Mouse (Mus musculus) yolk sac, embryonic 10.5 days (tissue): ENCODE results near the gene Cd2ap.
A peak's percentile ranks its signal among the peaks of the same experiment; 100 is the strongest.

ENCODE experiments used
- DNase-seq: peaks from one replicate; pipeline ENCODE4 v3.0.0-alpha.2; 2017; ENCODE audit warnings: low spot score

The Cd2ap gene

DNA sequence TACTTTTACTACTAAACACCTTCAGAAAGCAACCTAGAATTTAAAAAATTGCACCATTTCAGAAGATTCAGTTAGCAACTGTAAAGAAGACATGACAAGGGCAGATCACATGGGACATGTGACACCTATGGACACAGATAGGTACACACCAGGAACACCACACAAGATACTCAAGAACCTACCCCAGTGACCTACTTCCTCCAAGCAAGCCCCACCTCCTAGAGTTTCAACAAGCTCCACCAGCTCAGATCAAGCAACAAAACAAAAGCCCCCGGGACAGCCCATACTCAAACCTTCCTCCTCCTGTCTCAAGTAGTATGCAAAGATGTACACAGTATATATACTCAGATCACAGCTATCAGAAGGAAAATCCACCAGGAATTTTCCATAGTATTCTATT lies 16.1 kb downstream of the Cd2ap start:
- no peak for DNase-seq

DNA sequence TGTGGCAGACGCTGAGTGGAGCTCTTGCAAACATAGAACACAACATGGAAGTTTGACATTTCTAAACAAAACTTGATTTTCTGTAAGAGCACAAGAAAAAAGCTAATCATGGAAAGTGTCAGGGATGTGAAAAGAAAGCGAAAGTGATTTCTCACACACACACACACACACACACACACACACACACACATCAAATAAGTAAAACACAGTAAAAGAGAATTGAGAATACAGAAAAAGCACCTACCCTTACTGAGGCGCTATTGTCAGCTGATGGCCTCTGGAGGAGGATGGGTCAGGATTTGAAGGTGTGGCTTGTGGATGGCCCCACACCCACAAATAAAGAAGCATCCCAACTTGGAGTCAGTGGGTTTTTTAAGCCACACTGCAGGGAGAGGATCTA lies 19.0 kb downstream of the Cd2ap start:
- DNase-seq = no peak

DNA sequence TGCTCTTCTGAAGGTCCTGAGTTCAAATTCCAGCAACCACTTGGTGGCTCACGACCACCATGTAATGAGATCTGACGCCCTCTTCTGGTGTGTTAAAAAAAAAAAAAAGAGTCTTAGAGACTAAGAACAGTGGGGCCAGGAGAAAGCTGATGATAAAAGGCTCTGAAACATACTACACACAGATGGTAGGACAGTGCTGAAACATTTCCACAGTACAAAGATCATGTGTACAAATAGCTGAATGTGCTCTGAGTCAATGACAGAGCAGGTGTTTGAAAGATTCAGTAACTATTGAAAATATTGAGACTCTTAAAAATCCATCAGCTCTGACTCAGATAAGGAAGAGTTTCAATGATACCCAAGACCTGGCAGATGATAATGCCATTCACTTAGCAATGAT lies 29.4 kb downstream of the Cd2ap start:
- no peak for DNase-seq

DNA sequence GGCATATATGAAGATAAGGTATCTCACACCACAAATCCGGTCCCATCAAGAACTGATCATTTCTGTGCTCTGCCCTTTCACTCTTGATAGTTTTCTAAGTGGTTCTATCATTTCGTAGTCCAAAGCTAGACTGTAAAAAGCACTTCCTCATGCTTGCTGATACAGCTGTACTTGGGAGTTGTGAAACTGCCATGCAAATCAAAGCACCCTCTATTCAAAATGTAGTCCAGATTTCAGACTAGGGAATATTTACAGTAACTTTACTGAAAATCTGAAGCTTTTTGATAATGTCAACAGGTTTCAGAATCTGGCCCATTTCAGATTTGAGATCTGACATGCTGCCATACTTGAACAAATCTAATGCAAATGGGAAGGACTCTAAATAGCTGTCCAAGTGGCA lies 39.3 kb downstream of the Cd2ap start:
- no peak for DNase-seq

DNA sequence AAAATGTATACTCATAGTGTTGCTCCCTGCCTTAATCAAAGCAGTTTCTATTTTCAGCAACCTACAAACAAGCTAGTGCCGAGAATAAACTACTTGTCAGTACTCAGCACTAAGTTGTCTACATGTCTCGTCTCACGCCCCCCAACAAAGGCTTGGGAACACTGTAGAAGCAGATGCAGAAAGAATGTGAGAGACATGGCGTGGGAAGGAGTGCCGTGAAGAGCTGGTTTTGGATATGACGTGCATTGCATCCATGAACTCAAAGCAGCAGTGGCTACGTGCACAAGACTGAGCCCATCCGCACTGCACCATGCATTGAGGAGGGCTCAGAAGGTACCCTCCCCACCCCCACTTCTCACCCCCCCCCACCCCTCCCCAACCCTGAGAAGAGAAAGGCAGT lies 53.7 kb downstream of the Cd2ap start:
- no peak for DNase-seq

DNA sequence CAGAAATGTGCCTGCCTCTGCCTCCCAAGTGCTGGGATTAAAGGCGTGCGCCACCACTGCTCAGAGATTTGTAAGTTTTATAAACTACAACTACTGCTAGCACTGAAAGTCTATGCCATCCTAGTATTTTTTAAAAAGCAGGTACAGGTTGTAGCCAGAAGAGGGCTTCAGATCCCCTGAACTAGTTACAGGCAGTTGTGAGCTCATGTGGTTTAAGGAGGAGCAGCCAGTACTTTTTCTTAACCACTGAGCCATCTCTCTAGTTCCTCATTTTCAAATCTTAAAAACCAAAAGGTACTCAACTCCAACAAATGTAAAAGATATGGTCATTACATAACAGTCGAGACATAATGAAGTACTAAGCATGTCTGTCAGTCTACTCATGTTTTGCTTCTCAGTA lies 61.1 kb downstream of the Cd2ap start:
- no peak for DNase-seq

DNA sequence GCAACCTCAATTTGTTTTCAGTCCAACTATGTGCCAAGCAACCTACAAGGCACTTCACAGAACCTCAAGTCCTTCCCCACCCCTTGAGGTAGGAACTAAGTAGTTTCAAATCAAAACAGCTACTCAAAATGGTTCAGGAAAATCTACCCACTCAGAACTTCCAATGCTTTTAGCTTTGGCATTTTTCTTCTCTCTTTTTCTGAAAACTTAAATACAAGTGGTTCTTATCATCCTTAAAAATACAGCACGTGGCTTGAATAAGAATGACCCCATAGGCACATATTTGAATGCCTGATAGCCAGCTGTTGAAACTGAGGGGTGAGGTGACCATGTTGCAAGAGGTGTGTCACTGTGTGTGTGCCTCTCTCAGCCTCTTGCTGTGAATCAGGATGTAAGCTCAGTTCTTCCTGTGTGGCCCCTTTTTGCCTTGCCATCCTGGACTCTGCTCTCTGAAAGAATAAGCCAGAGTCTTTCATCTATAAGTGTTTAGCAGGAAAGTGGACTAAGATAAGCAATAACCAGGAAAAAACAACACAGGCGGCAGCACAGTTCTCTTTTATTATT lies 84.0 kb downstream of the Cd2ap start:
- DNase-seq = no peak

DNA sequence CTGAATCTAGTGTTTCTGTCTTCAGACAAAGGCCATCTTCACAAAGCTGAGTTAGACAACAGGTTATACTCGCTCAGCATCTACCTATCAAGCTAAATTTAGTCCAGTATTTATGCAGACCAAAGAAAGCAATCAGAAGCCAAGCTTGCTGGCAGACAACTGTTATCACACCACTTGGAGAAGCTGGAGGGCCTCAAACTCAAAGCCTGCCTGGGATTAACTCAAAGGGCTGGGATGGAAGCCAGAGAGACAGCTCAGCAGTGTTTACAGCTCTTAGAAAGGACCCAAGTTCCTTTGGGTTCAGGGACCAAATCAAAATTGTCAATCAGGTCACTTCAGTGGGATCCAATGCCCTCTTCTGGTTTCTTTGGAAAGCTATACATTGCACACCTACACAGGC lies 85.7 kb downstream of the Cd2ap start:
- DNase-seq = no peak

DNA sequence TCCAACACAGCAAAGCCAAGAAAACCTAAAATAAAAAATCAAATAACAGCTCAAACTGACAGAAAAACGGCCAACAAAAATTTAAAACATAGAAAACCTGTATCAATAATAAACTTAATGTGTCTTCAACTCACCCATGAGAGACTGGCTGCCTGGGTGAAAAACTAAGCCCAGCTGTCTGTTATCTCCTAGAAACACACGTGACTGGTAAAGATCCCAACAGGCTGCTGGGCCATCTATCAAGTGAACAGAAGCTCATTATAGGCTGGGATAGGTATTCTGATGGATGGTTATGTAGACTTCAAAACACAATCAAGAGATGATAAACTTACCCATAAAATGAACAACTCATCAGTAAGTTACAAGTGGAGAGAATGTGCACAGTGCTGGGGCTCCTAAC lies 86.7 kb downstream of the Cd2ap start:
- DNase-seq = no peak

DNA sequence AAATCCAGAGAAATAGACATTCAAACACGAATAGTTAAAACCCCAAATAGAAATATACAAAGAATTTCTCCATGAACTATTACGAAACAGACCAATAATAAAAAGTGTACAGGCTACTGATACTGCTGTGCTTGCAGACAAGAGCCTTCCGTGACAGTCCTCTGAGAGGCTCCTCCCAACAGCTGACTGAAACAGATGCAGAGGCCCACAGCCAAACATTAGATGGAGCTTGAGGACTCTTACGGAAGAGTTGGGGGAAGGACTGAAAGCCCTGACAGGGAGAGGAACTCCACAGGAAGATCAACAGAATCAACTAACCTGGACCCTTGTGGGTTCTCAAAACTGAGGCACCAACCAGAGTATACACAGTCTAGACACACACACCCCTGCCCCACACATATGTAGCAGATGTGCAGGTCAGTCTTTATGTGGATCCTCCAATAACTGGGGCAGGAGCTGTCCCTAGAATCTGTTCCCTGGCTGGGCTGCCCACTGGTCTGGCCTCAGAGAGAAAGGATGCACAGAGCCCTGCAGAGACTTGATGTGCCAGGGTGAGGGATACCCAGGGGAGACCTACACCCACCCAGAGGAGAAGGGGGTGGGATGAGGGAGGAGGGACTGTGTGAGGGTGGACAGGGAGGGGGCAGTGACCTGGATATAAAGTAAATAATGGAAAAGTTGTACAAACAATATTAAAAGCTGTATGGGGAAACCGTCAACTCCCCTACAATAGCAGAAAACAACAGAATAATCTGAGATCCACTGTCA lies 87.6 kb downstream of the Cd2ap start:
- no peak for DNase-seq

DNA sequence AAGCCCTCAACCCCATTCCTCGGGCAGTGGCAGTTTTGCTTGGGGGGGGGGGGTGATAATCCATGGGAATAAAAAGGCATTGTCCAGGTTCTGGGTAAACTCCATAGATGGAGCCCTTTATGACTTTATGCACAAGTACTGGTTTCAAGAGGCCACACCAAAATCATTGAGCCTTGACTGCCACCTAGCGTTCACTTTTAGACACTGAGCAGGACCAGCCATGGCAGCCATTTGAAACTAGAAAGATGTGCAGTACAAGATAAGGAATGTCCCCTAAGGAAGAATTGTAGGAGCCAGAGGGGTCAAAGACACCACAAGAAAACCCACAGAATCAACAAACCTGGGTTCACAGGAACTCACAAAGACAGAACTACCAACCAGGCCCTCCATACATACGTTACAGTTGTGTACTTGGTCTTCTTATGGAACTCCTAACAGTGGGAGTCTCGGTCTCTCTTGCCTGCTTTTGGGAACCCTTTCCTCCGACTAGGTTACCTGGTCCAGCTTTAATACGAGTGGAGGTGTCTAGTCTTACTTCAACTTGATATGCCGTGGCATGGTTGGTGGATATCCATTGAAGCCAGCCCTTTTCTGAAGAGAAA lies 94.2 kb downstream of the Cd2ap start:
- DNase-seq = peak; percentile 62

DNA sequence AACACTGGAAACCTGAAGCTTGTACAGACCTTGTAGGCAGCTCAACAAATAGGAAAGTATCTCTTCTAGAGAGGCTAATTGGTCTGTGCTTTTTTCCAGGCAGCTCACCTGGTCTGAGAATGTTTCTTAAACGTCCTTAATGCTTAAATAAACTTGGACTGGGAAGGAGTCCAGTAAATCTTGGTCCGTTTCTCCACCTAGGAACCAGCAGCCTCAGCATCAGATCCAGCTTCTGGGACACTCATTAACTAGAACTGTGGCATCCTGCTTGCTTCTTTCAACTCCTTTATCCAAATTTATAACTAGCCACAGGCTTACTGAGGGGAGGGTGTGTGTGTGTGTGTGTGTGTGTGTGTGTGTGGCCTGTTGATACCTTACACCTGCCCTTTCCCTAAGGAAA lies 122.7 kb downstream of the Cd2ap start:
- DNase-seq = no peak

DNA sequence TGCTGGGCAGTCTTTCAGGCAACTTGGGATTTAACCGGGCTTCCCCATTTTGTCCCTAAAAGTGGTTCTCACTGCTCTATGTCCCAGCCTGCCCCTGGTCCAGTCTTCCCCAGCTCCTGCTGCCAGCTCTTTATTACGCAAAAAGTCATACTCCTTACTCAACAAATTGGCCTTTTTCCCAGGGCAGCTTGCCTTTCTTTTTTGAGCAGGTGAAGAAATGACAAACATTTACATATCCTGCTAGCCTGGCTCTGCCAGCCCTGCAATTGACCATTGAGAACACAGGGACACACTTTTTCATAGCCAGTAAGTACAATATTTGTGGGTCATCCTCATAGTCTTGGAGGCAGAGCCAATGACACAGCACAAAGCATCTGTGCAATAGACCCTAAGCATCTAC lies 124.3 kb downstream of the Cd2ap start:
- DNase-seq = no peak

DNA sequence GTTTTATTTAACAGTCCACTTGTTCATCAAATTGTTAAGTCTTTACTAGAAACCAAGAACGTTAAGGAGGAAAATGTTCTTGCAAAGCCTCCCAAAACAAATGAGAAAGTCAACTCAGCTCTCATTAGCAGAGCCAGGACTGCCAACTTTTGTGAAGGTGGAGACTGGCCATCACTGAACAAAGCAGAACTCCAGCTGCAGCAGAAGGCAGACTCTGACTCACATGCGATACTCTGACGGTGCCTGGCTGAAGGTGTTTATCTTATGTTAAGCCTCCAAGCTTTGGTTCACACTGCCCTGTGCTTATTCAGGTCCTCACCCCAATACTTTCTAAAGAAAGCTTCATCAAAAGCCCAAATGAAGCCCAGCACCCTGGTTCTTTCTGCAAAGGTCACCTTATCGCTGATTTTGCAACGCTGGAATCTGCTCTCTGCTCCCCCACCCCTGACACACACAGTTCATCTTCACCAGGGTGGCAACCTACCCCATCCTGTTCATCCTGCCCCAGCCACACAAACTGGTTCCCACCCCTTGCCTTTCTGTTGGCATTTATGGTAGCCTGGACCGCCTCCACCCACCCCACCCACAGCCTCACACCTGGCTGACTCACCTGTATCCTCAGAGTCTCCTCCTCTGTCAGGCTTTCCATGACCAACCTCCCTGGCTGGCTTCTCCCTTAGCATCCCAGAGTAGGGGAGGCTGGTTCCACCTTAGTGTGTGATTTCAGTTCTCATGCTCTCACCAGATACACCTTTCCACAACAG lies 130.6 kb downstream of the Cd2ap start:
- DNase-seq = no peak
